Mouse (Mus musculus): ENCODE data around the gene Ciz1.
A peak's percentile ranks its signal among the peaks of the same experiment; 100 is the strongest.

The Ciz1 gene

GRCm38 (mm10) chr2:32320721-32321120 lies 31.4 kb upstream of the Ciz1 start:
- no peak for DNase-seq

DNA sequence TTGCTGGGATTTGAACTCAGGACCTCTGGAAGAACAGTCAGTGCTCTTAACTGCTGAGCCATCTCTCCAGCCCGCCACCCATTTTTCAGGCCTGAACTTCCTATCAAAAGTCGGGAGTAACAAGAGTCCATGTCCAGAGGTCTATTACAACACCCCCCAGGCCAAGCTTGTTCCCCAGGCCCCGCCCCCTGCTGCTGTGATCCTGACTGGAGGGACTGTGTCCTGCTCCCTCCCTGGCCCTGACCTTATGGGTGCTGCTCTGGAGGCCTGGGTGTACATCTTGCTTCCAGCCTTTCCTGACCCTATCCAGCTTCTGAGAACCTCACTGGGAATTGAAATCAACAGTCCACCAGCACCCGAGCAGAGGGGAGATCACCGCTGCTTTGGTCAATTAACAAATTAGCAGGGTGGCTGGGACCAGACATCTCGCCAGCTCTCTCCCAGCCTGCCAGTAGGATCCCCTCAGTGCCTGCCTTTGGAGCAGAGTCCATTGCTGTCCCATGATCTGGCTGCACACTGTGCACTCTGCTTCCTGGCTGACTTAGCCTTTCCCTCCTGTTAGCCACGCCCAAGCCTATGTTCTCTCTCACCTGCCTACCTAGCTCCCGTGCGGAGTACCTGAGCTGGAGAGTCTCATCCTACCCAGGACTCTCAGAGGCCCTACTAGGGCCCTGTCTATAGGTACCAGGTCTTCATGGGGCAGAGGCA lies 30.4 kb upstream of the Ciz1 start:
- no peak for DNase-seq

- no peak for DNase-seq
Observed at GRCm38 (mm10) chr2:32322754-32323741, 29.1 kb upstream of the Ciz1 start.

DNA sequence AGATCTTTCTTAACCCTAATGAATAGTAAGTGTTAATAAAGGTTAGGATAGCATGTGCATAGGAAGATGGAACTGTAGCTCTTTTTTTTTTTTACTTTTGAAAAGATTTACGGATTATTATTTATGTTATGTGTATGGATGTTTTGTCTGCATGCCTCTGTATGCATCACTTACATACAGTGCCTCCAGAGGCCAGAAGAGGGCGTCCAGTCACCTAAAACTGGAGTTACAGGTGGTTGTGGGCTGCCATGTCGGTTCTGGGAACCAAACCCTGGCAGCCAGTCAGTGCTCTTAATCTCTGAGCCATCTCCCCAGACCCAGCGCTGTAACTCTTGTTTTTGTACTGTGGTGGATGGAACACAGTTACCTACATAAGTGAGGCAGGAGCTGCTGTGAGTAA lies 27.8 kb upstream of the Ciz1 start:
- DNase-seq: no peak

DNA sequence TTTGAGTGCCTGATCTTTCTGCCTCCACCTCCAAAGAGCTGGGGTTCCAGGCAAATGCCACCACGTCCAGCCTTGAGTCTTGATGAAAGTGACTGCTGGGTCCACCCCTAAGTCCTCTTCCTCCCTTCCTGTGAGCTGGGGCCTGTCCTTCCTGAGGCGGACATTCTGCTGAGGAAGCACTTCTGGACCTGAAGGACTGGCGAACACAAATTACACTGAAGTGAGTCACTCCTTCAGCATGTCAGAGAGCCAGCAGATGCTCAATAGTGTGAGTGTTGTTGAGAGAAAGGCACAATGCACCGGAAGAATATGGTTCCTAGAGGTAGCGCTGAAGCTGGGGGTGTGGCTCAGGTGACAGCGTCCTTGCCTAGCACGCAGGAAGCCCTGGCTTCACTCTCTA lies 26.8 kb upstream of the Ciz1 start:
- no peak for DNase-seq

DNA sequence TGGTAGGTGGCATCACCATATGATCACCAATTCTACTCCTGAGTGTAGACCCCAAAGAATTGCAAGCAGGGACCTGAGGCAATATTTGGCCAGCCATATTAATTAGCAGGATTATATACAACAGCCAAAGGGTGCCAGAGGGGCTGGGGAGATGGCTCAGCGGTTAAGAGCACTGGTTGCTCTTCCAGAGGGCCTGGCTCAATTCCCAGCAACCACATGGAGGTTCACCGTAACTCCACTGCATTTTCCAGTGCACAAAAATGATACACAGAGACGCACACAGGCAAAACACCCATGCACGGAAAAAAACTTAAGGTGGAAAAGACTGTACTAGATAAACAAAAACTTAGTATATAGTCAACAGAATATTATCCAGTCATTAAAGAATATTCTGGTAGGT lies 24.9 kb upstream of the Ciz1 start:
- no peak for DNase-seq

DNA sequence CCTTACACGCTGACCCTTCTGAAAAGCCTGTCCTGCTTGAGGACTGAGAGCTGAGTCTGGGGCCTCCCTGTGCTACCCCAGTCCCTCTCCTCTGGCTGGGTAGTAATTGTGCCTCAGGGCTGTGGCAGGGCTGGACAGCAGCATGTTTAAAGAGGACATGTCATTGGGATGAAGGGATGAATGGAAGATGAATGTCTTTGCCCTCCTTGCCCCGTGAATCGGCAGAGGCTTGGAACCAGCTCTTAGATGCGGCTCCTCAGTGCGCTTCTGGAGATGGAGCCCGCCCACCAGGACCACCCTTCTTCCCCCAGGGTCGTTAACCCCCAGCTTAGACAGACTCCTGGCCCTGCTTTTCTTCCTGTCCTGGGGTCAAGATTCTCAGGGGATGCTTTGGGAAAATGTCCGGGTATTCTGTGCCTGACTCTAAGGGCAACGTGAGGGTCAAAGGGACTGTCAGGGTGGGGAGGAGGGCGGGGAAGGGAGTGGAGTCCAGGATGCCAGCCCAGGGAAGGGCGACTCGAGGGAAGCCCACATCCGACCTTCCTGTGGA lies 23.1 kb upstream of the Ciz1 start:
- no peak for DNase-seq

DNA sequence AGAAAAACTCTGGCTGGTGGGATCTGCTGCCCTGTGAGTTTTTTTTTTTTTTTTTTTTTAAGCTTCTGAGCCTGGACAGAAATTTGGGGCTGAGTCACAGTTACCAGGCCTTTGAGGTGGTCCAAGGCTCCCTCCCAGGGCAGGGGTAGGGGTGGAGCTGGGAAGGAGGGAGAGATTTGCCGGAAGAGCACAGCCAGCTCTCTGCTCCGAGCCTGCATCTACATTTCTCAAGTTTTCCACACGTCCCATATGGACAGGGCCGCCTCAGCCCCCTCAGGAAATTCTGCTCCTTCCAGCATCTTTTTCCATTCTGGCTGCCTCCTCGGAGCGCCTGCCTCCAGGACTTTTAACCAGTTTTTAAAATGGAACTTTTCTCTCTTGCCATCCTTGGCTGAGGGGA lies 22.6 kb upstream of the Ciz1 start:
- DNase-seq: no peak

GRCm38 (mm10) chr2:32332159-32332558 lies 20.0 kb upstream of the Ciz1 start:
- DNase-seq: no peak

GRCm38 (mm10) chr2:32335888-32336287 lies 16.2 kb upstream of the Ciz1 start:
- DNase-seq: no peak

GRCm38 (mm10) chr2:32339912-32340642 lies 12.1 kb upstream of the Ciz1 start:
- DNase-seq: no peak

GRCm38 (mm10) chr2:32340836-32341633 lies 11.1 kb upstream of the Ciz1 start:
- DNase-seq: peak; percentile 83

GRCm38 (mm10) chr2:32341634-32341939 lies 10.5 kb upstream of the Ciz1 start:
- DNase-seq: no peak

DNA sequence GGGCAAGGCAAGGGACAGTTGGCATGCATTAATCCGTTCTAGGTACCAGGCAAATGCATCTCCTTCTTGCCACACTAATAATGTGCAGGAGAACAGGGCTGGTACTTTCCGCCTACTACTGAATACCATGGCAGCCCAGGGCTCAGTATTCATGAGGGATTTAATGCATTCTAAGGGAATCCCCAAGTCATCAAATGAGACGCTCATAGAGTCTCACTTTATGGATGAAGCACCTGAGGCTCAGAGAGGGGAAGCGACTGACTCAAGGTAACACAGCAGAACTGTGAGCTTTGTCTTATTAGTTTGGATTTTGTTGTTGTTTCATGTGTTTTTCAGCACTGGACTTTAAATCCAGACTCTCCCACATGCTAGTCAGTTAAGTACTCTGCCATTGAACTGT lies 10.1 kb upstream of the Ciz1 start:
- no peak for DNase-seq

GRCm38 (mm10) chr2:32342539-32343350 lies 9.4 kb upstream of the Ciz1 start:
- peak; percentile 89 for DNase-seq

GRCm38 (mm10) chr2:32343351-32343671 lies 8.8 kb upstream of the Ciz1 start:
- DNase-seq: no peak

DNA sequence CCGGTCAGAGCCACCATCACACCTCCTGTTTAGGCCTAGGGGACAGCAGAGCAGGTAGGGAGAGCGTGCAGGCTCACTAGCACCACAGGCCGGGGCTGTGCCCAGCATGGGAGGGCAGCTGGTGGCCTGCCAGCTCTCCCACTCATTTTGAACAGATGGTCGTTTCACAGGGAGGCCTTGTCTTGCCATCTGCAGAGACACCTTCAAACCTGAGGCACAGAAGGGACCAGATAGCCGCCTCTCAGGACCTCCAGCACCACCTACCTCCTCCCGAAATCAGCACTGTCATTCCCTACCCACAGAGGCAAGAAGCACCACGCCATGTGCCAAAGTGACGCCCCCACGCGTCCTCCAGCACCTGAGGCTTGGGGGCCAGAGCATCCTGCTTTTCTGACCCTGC lies 8.1 kb upstream of the Ciz1 start:
- DNase-seq: peak; percentile 81

- no peak for DNase-seq
Observed at GRCm38 (mm10) chr2:32344598-32345321, 7.4 kb upstream of the Ciz1 start.

GRCm38 (mm10) chr2:32347019-32347418 lies 5.1 kb upstream of the Ciz1 start:
- no peak for DNase-seq

- DNase-seq: peak; percentile 81
Observed at GRCm38 (mm10) chr2:32348311-32348710, 3.8 kb upstream of the Ciz1 start.
